Mouse (Mus musculus) cerebellum, postnatal 14 days (tissue): ENCODE measurements at regions not wholly inside any gene's neighbourhood (a gene's known extent, or its start where the extent isn't known, plus 50 kb on each side); places are given as distances from the start of the nearest gene placed in this dataset.

Experiments used
- DNase-seq, 2 experiments: peaks; one replicate each; pipeline ENCODE4 v3.0.0; 2021; ENCODE audit warnings: mixed read lengths in 2 of 2

DNA sequence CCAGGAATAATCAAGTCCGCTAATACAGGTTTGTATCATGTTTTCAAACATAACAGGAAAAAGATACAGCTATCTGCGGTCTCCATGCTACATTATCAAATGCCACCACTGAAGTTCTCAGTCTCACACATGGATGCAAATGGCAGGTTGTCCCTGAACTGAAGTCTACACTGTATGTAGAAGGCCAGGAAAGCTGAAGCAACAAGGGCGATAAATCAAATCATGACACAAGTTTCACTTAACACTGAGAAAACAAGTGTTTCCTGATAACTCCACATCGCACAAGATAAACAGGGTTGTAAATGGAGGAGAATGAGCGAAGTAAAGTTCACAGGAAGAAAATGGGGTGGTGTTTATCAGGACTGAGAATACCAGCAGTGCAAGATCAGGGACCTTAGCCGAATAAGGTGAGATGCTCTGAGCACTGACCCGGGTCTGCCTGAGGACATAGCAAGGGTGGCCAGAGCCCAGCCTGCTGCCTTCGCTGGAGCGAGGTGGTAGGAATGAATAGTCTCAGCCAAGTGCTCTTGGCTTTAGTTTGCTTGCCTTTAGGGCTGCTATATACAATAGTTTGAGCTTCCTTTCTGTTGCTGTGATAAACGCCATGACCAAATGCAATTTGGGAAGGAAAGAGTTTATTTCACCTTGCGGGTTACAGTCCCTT, 196.3 kb upstream of the Nfe2l3 start:
- DNase-seq: no peak

DNA sequence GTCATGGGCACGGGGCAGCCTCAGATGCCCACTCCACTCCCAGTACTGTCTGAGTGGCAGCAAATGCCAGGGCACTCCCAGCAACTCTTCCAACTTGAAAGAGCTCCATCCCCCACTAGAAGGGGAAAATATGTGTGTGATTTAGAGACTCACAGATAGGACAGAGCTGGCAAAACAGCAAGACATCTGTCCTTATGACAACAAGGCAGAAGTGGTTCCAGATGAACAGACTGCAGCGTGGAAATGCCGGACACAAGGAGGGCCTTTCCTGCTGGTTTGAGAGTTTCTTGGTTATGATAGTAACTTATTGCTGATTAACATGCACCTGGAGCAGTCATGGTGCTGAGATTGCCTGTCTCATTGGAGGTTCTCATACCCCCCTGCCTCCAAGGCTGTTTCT, 192.4 kb upstream of the Nfe2l3 start:
- DNase-seq: no peak

DNA sequence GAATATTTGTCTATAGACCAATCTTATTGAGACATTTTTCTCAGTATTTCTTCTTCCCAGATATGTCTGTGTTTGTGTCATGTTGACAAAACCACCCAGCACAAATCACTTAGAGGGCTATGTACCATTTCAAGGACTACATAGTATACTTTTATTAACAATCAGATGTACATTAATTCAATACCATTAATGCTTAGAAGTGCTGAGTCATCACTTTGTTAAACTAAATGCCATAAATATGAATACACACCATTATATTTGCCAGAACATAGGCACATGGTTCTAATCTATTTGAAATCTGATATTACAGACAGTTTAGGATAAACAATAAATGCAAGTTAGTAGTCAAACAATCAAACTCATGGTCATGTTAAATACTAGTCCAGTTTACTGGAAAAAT, 182.2 kb upstream of the Nfe2l3 start:
- DNase-seq: no peak

DNA sequence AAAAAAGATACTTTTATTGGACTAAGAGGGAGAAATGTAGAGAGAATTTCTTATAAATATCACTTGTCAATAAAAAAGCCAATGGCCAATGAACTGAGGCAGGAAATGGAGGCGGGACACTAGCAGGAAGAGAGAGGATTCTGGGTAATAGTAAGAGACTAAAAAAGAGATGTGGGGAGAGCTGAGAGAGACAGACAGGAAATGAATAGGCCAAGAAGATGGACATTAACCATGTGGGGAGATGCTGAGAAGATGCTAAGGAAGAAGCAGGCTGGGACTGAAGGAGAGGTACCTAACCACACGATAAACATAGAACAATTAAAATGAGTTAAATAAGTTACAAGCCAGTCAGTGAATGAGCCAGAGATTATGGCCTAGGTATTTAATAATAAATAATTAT, 181.0 kb upstream of the Nfe2l3 start:
- no peak for DNase-seq

DNA sequence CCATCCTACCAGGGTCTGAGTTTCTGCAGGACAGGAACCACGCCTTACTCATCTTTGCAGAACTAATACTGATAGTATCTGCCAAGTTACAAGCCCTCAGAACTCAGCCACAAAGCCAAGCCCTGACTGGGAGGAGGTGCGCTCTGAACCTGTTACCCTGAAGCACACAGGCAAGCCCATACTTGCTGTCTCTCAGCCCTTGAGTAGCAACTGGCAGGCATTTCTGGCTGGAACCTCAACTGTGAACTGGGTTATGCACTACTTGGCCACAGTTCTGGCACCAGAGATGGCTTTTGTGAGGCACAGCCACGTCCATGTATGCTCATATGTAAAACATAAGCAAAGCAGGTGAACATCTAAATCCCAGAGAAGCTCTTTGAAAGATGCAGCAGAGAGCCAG, 179.7 kb upstream of the Nfe2l3 start:
- no peak for DNase-seq

DNA sequence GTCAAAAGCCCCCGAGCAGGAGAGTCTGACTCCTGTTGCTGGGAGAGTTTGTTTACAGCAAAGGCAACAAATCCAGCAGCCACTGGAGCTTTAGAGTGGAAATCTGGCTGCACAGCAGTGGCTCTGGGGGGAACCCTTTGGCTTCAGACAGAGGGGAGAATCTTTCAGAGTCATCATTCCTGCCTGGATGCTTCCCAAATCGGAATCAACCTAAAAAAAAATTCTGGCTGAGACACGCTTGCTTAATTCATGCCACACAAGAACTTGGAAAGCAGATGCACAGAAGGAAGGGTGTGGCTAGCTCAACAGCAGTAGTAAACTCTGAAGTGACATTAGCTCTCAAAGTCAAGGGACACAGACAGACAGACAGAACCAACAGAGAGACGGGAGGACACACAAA, 175.8 kb upstream of the Nfe2l3 start:
- DNase-seq: no peak

DNA sequence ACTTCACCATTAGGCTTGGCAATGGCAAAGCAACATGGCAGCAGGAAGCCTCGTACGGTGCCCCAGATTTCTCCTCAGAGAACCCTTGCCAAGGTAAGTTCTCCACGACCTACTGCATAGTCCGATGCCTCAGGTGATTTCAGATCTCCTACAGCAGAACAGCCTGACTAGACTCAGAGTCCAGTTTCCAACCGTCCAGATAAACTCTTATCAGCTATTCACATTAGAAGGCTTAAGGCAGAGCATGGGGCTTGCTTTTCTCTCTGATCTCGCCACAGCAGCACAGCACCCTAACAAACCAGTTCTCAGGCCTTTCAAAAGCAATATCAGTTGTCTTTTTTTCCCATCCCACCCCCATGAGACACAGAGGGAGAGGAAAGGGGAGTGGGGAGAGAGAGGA, 174.9 kb upstream of the Nfe2l3 start:
- no peak for DNase-seq

DNA sequence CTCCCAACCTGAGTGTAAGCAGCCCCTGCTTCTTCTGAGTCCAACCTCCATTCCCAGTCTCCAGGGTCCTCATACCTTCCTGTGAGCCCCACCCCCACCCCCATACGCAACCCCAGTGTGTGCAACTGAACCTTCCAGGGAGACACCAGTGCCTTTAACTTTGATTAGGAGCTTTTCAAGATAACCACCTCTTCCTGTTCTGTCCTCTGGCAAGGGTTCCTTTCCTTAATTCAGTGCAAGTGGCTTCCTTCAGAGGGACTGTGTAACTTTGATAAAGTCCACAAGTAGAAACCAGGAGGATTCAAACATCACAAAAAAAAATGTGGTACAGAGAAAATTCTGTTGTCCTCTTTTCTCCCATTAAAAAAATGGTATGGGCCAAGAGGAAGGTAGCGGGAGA, 174.2 kb upstream of the Nfe2l3 start:
- no peak for DNase-seq

DNA sequence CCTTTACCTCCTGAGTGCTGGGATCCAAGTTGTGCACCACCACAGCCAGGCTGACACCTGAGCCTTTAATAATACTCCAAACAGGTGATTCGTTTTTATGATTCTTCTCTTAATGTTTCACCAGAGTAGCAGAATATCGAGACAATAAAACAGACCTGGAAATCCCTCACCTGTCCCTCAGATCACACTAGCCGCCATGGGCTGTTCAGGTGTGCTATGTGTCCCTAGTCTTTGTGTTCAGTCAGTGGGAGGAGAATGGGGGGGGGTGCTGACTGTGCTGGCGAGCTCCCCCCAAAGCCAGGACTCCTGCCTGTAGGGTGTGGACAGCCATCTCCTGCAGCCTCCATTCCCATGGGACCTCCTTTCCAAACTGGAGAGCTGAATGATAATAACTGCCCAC, 168.9 kb upstream of the Nfe2l3 start:
- DNase-seq: no peak

DNA sequence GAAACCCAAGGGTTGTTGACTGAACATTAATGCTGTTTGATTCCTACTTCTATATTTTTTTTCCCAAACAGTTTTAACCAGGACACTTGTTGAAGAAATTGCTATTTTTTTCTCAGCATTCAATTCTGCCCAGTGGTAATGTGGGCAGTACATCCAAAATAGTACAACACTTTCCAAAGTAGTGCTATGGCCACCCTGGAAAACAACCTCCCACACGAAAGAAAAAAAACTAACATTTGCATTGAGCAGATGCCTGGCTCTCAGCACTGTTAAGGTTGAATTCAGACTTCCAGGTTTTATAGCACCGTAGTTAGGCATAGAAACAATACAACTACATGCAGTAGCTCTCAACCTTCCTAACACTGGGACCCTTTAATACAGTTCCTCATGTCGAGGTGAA, 167.1 kb upstream of the Nfe2l3 start:
- DNase-seq: no peak

DNA sequence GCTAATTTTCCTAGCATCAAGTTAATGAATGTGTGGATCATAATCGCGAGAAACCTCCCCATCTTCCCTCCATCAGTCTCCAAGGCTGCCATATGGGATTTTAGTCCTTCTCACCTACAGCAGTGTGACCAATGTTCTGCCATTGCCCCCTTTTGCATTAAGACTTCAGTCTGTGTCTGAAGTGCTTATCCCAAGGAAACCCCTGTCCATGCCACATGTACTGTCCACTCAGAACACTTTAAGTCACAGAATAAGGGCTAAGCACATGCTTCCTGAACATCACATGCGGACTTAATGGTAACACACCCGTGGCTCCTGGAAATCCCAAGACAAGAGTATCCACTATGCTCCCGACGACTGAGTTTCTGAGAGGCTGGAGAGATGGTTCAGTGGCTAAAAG, 165.7 kb upstream of the Nfe2l3 start:
- DNase-seq: no peak

DNA sequence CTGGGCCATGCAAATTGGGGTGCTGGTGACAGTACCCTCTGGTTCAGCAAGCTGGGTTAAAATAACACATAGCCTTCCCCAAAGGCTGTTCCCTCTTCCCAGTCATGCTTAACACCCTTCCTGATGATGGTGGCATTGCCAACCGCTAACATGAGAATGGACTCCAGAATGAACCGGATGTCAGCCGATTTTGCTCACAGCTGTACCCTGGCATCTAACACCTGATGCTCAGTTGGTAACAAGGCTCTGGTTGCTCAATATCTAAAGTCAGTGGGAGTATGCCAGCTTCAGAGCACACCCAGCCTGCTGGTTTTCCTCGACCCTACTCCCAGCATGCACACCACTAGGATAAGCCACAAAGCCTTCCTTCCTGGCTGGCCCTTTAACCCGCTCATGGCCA, 164.6 kb upstream of the Nfe2l3 start:
- DNase-seq: no peak

DNA sequence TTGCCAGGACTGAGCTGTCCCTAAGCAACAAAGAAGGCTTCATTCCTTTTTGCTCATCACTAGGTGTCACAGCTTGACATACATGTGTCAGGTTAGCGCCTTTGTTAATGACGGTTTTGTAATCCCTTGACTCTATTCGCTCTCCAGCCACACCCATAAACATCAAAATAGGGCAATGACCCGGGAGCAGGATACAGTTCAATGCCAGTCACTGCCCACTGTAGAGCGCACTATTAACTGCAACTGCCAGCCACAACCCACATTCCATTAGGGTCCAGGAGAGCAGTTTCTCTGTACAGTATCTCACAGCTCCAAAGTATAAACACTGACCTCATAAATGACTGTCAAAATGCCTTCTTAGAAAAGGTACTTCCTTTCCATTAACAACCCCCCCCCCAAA, 163.5 kb upstream of the Nfe2l3 start:
- DNase-seq: no peak

DNA sequence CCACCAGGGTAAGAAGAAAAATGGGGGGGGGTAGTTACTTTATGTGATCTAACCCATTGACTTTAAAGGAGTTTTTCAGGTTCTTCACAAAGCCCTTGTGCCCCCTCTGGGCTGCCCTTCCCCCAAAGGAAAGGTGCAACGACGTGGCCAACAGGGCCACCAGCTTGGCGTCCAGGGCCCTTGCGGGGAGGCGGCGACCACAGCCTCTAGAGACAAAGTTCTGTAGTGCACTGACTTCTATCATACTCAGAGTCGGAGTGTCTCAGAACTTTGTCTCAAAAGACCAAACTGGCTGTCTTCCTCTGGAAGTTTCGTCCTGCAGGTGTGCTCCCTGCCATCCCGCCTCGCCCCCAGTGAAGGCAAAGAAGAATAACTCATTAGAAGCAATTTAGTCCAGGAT, 162.9 kb upstream of the Nfe2l3 start:
- no peak for DNase-seq

DNA sequence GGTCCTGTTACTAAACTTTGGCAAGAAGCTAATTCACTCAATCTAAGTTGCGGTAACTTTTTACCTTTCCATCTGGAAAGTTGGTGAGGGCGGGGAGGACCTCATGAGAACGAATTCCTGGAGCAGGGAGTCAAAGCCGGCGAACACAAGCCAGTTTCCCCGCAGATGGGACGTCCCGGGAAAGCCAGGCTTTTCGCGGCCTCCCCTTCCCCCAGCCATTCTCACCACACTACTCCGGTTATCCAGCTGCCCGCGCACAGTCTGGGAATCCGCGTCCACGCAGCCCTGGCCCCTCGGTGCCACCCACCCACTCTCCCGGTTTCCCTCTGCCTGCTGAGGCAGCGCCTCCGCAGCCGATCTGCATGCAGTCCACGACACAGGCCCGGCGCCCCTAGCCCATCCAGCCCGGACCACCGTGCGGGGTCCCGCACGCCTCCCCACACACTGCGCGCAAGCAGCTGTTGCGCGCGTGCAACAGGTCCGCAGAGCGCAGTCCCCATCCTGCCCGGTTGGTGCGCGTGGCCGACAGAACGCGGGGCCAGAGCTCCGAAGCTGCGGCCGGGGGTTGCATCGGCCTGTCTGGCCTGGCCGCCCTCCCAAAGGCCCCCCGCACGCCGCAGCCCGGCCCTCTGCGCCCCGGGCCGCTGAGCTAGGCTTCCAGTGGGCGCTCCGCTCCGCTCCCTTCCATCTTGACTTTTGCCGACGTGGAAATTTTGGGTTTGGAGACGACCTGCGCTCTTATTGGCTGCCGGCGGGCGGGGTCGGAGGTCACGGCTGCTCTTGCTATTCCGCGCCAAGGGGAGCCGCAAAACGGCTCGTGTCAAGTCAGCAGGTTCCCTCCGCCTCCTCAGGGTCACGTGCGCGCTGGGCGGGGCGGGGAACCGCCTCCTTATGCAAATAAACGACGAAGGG, 162.0 kb upstream of the Nfe2l3 start:
- peak; percentile 42 to 66 for DNase-seq

DNA sequence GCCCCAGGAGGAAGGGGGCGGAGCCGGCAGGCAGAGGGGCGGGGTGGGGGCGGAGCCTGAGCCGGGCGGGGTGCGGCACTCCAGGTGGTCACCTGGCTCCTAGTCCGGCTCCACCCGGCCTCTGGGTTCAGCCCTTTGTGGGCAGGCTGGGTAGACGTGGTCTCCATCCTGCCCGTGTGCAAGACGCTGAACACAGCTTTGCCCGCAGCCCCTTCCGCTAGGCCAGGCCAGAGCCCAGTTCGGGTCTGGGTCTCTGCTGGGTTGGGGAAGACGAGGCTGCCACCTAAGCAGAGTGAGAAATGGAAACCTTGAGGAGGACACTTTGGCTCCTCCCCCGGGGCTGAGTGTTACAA, 161.4 kb upstream of the Nfe2l3 start:
- no peak for DNase-seq

DNA sequence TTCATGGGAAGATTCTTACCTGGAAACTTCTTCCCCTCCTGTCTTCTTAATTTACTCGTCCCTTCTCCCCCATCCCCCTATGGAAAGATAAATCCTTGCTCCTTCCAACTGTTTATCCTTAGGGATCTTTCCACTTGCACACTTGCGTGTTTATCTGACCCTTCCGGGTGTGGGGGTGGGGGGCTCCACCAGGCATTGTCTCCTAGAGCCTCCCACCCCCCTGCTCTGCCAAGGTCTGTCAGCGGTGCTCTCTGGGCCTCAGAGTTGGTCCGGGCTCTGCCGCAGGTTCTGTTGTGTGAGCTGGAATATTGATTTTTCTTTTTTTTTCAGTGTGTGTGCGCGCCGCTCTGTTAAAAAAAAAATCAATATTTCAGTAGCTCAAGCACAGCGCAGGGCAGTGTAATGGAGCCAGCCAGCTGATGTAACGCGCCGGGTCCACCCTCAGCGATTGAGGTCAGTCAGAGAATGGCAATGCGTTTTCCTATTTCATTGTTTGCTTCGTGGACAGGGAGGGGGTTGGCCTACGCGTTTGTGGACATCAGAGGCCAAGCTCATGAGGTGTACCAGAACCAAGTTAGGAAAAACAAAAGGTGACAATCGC, 160.2 kb upstream of the Nfe2l3 start:
- DNase-seq: no peak

DNA sequence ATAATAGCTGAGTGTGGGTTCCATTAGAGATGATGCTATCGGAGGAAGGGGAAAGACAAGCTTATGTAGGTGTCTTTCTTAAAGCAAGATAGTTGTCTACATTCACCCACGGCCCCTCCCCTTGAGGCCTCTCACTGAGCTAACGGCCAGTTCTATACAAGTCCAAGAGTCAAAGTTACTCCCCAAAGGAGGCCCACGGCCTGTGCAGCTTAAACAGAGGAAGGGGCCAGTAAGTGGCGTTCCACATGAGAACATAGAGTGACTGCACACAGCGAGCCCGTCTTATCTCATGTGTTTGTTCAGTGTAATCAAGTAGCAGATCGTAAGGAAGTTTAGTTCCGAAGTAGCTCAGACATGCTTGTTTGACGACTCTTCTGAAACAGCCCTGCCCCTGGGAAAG, 153.0 kb upstream of the Nfe2l3 start:
- DNase-seq: no peak

DNA sequence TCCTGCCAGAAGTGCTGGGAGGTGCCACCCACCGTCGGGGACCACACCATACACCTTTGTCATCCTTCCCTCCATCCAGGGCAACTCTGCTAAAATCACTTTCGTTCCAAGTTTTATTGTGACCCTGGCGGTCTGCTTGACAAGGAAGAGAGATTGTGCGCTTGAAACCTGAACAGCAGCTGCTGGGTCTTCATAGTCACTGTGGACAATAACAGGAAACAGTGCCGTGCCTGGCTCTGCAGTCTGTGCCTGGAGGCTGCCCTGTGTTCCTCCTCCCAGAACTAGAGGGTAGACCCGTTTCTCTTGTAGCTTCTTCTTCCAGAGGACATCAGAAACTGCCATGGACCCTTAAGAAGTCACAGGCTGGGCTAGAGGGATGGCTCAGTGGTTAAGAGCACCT, 152.2 kb upstream of the Nfe2l3 start:
- DNase-seq: no peak

DNA sequence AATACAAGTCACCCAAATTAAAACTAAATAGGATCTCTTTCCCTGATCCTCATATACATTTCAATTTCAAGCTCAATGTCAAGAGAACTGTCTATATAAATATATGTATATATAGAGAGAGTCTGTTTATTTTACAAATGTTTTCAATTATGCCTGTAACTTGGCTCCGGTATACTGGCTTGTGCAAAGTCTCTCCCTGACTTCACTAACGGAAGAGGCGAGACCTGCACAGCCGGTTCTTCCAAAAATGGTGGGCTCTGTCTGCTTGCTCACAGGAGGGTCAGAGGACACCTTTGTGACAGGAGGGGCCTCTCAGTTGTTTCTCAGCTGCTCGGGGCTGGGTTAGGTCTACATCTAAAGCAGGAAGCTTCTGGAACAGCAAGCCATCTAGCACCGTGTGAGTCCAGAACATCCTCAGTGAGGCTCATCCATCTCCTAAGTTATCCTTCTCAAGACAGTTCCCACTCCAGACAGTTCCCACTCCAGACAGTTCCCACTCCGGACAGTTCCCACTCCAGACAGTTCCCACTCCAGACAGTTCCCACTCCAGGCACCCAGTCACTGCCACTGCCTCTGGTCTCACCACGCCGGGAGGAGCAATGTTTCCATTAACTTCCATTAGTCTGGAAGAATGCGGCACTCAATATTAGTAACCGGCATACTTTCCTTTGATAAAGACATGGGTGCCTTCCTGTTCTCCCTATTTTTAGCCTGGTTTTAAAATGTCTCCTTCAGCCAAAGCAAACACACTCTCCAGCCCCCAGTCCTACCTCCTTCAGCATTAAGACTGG, 148.4 kb upstream of the Nfe2l3 start:
- DNase-seq: no peak

DNA sequence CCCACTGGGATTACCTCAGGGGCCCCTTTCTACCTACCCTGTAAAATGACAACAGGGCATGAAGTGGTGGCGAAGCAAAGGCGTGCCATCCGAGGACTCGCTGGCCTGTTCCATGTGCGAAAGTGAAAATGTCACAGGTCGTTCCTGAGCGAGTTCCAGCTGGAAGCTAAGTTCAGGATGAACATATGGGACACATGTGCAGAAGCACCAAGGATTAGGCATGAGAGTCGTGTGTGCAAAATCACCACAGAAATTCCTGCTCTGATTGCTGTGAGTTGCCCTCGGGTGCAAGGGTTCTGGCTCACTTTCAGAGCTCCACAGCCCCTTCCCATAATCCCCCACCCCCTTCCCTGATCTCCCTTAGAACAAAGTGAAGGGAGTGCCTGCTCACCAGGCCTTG, 147.6 kb upstream of the Nfe2l3 start:
- DNase-seq: no peak

DNA sequence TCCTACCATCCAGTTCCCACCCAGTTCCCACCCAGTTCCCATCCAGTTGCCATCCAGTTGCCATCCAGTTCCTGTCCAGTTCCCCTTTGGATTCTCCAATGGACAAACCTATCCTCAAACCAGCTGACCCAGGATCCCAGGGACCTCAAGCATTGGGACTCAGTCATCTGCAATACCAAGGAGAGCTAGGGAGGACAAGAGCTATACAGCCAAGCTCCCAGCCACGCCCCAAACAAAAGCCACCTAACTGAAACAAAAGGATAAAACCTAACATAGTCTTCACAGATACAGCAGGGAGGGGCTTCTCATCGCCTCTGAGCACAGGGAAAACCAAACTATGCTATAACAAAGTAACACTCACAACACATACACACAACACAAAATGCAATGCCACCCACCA, 145.6 kb upstream of the Nfe2l3 start:
- no peak for DNase-seq

DNA sequence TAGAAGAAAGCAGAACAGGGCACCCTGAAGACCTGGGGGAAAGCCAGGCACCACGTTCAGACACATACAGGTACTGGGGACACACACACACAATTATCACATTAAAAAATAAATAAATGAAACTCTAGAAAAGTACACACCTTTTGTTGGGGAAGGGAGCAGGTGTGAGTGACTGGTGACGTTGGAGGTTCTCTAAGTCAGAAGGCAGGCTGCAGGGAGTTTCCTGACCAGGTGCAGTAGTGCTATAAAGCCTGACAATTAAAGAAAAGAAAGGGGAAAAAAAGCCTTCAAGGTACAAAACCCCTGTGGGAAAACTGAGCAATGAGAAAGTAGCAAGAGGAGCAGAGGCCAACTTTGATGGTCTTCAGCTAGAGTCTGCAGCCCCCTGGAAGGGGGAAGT, 145.1 kb upstream of the Nfe2l3 start:
- DNase-seq: no peak

DNA sequence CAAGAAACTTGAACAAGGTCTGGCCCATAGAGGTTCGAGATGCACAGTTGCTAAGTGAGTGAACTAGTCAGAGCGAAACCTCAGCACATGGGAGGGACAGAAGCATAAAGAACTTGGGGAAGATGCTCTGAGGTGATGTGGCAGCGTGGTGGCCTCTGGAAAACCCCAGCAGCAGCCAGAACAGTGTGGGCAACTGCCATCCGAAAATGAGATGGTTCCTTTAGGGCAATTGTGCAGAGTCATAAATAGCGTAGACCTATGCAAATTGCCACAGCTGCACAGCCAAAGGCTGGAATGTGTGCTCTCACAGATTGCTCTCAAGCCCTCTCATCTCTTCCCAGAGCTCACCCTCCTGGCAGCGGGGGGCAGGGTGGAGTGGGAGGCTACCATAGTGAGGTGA, 144.7 kb upstream of the Nfe2l3 start:
- DNase-seq: no peak
